Mouse (Mus musculus) MEL (cell line): ENCODE measurements around the gene Pakap. TPM values are rescaled to one million over a fixed set of nuclear protein-coding genes. Genes with fewer than 3 reads are reported as not detected.
A peak's percentile ranks its signal among the peaks of the same experiment; 100 is the strongest.

Experiments
- DNase-seq: peaks from one replicate; pipeline ENCODE4 v3.0.0; 2011; ENCODE audit warnings: low read depth, low spot score
- H3K27ac ChIP-seq: 2 replicates; pipeline ENCODE4 v1.5.1; 2012; ENCODE audit warnings: low read depth, mild to moderate bottlenecking, control low read depth, low read length, moderate library complexity; ENCODE audit not compliant: control insufficient read depth
- H3K27me3 ChIP-seq, 2 experiments: fragments of 150-350 bp in 1 of 2; sonication (generic) in 1 of 2; 2 replicates each; pipeline ENCODE4 v1.6.1; 2012; ENCODE audit warnings: low read length in 2 of 2, mild to moderate bottlenecking in 2 of 2, improper control_type of control experiment in 1 of 2, moderate library complexity in 1 of 2; ENCODE audit not compliant: insufficient read depth in 2 of 2, control insufficient read depth in 1 of 2
- H3K36me3 ChIP-seq, 2 experiments: 2 replicates each; pipeline ENCODE4 v1.6.1; 2012 to 2014; ENCODE audit warnings: low read length in 2 of 2, improper control_type of control experiment in 1 of 2, inconsistent platforms in 1 of 2, mild to moderate bottlenecking in 1 of 2; ENCODE audit not compliant: insufficient read depth in 2 of 2, control insufficient read depth in 1 of 2
- H3K4me1 ChIP-seq, 2 experiments: fragments of 150-350 bp in 1 of 2; sonication (generic) in 1 of 2; 2 replicates each; pipeline ENCODE4 v1.6.1; 2012; ENCODE audit warnings: low read length in 2 of 2, improper control_type of control experiment in 1 of 2, mild to moderate bottlenecking in 1 of 2; ENCODE audit not compliant: insufficient read depth in 2 of 2, control insufficient read depth in 1 of 2
- H3K4me3 ChIP-seq, 2 experiments: fragments of 150-350 bp in 1 of 2; sonication (generic) in 1 of 2; 2 replicates each; pipeline ENCODE4 v1.5.1; 2012; ENCODE audit warnings: low read depth in 2 of 2, low read length in 2 of 2, mild to moderate bottlenecking in 2 of 2, moderate library complexity in 2 of 2, control low read depth in 1 of 2, improper control_type of control experiment in 1 of 2; ENCODE audit not compliant: control insufficient read depth in 1 of 2, insufficient read depth in 1 of 2
- H3K79me2 ChIP-seq: 2 replicates; pipeline ENCODE4 v1.6.1; 2012; ENCODE audit warnings: mild to moderate bottlenecking, low read length, moderate library complexity; ENCODE audit not compliant: control insufficient read depth, poor library complexity, insufficient read depth
- H3K9ac ChIP-seq: 2 replicates; pipeline ENCODE4 v1.6.1; 2012; ENCODE audit warnings: low read depth, mild to moderate bottlenecking, control low read depth, low read length, moderate library complexity; ENCODE audit not compliant: control insufficient read depth, poor library complexity, severe bottlenecking
- H3K9me3 ChIP-seq: fragments of 150-350 bp; sonication (generic); replicated peaks from 2 replicates; pipeline ENCODE4 v1.6.1; 2012; ENCODE audit warnings: mild to moderate bottlenecking, low read length, improper control_type of control experiment, moderate library complexity; ENCODE audit not compliant: insufficient read depth
- BHLHE40 ChIP-seq: IDR thresholded peaks from 2 replicates; pipeline ENCODE4 v1.6.1; 2012; ENCODE audit warnings: low read depth, mild to moderate bottlenecking, inconsistent platforms, low read length, improper control_type of control experiment, borderline replicate concordance
- CHD1 ChIP-seq: IDR thresholded peaks from 2 replicates; pipeline ENCODE4 v1.6.1; 2012; ENCODE audit warnings: low read depth, mild to moderate bottlenecking, inconsistent platforms, low read length, improper control_type of control experiment
- ETS1 ChIP-seq: IDR thresholded peaks from 2 replicates; pipeline ENCODE4 v1.6.1; 2012; ENCODE audit warnings: low read depth, mild to moderate bottlenecking, inconsistent platforms, low read length, improper control_type of control experiment, moderate library complexity
- GATA1 ChIP-seq: IDR thresholded peaks from 2 replicates; pipeline ENCODE4 v1.6.1; 2011; ENCODE audit warnings: low read depth, low read length, improper control_type of control experiment
- JUND ChIP-seq: IDR thresholded peaks from 2 replicates; pipeline ENCODE4 v1.6.1; 2011; ENCODE audit warnings: low read depth, mild to moderate bottlenecking, improper control_type of control experiment, low read length
- MAX ChIP-seq: IDR thresholded peaks from 2 replicates; pipeline ENCODE4 v1.6.1; 2011; ENCODE audit warnings: low read length, improper control_type of control experiment
- MAZ ChIP-seq: IDR thresholded peaks from 2 replicates; pipeline ENCODE4 v1.6.1; 2012; ENCODE audit warnings: low read depth, mild to moderate bottlenecking, inconsistent platforms, low read length, improper control_type of control experiment
- NRF1 ChIP-seq: IDR thresholded peaks from 2 replicates; pipeline ENCODE4 v1.6.1; 2014; ENCODE audit warnings: low read depth, mild to moderate bottlenecking, inconsistent platforms, low read length, improper control_type of control experiment, moderate library complexity; ENCODE audit not compliant: poor library complexity, insufficient read depth, severe bottlenecking
- POLR2AphosphoS2 ChIP-seq: IDR thresholded peaks from 2 replicates; pipeline ENCODE4 v1.6.1; 2011; ENCODE audit warnings: low read length, improper control_type of control experiment
- POLR2AphosphoS5 ChIP-seq: IDR thresholded peaks from 2 replicates; pipeline ENCODE4 v1.6.1; 2012; ENCODE audit warnings: low read depth, borderline replicate concordance, mild to moderate bottlenecking, inconsistent platforms, low read length, moderate library complexity, mixed read lengths
- TCF12 ChIP-seq: IDR thresholded peaks from 2 replicates; pipeline ENCODE4 v1.6.1; 2014; ENCODE audit warnings: low read depth, mild to moderate bottlenecking, inconsistent platforms, low read length, improper control_type of control experiment, moderate library complexity
- USF1 ChIP-seq: IDR thresholded peaks from 2 replicates; pipeline ENCODE4 v1.6.1; 2014; ENCODE audit warnings: low read depth, mild to moderate bottlenecking, inconsistent platforms, low read length, improper control_type of control experiment, moderate library complexity
- ZKSCAN1 ChIP-seq: IDR thresholded peaks from 2 replicates; pipeline ENCODE4 v1.6.1; 2012; ENCODE audit warnings: low read depth, mild to moderate bottlenecking, inconsistent platforms, low read length, improper control_type of control experiment, moderate library complexity
- ZMIZ1 ChIP-seq: IDR thresholded peaks from 2 replicates; pipeline ENCODE4 v1.6.1; 2012; ENCODE audit warnings: low read depth, mild to moderate bottlenecking, inconsistent platforms, low read length, improper control_type of control experiment, moderate library complexity
- polyA plus RNA-seq, 2 experiments: library from polyadenylated mRNA; stranded (reverse) in 1 of 2; unstranded in 1 of 2; fragments of >175 nt in 1 of 2; fragments of >200 nt in 1 of 2; gene quantifications; 2 replicates each; pipeline versions ENCODE4 v1.2.1 to v1.2.4; 2012; ENCODE audit warnings: low replicate concordance in 2 of 2, low read depth in 1 of 2; ENCODE audit not compliant: insufficient read length in 2 of 2, insufficient read depth in 1 of 2, missing spikeins in 1 of 2
- total RNA-seq: library from RNA; depleted of rRNA; stranded (reverse); fragments of 300-350 nt; gene quantifications from 2 replicates; pipeline ENCODE4 v1.2.3, GENCODE M21; 2012

Pakap gene
- total and polyA plus RNA-seq, 3 experiments, result not detected

GRCm38 (mm10) chr4:57770185-57770823 is 202.3 kb downstream of the Pakap start:
- H3K4me1 ChIP-seq, result peaks cover 0 to 12% of the 10 kb centered on the region in 2 experiments; a peak in 3 of 4 replicates
- H3K36me3 ChIP-seq, result peaks cover 0 to 16% of the 10 kb centered on the region in 2 experiments; a peak in 2 of 4 replicates
- TF ChIP-seq ZMIZ1, result no peak
- H3K79me2 ChIP-seq, result no peaks in the 10 kb centered on the region
- no peaks in the 10 kb centered on the region for H3K9me3 ChIP-seq
- DNase-seq, result no peak
- no peak overlapping the region for H3K4me3 ChIP-seq
- H3K9ac ChIP-seq, result no peak overlapping the region
- H3K27ac ChIP-seq, result no peak overlapping the region
- H3K27me3 ChIP-seq, result no peaks in the 10 kb centered on the region

GRCm38 (mm10) chr4:57771558-57772219 is 203.7 kb downstream of the Pakap start:
- Histone ChIP-seq H3K36me3 (peaks cover 0 to 16% of the 10 kb centered on the region in 2 experiments; a peak in 2 of 4 replicates), H3K79me2 (no peaks in the 10 kb centered on the region), H3K9me3 (no peaks in the 10 kb centered on the region), H3K9ac (no peak overlapping the region), H3K27ac (no peak overlapping the region), H3K4me1 (peaks cover 0 to 12% of the 10 kb centered on the region in 2 experiments; a peak in 3 of 4 replicates), H3K4me3 (no peak overlapping the region), H3K27me3 (no peaks in the 10 kb centered on the region)
- DNase-seq, result no peak
- TF ChIP-seq POLR2AphosphoS5, result peak; percentile 60; the same call in 1 of the 2 replicates
- no peak for TF ChIP-seq ZMIZ1
- TF ChIP-seq NRF1, result no peak
- TF ChIP-seq MAZ, result no peak

GRCm38 (mm10) chr4:57772851-57773510 is 205.0 kb downstream of the Pakap start:
- Histone ChIP-seq H3K27me3 (no peaks in the 10 kb centered on the region), H3K9ac (no peak overlapping the region), H3K36me3 (peaks cover 0 to 16% of the 10 kb centered on the region in 2 experiments; a peak in 2 of 4 replicates), H3K27ac (no peak overlapping the region; the same call in 1 of the 2 replicates), H3K79me2 (no peaks in the 10 kb centered on the region), H3K4me1 (peaks cover 0 to 12% of the 10 kb centered on the region in 2 experiments; a peak in 3 of 4 replicates), H3K9me3 (no peaks in the 10 kb centered on the region), H3K4me3 (no peak overlapping the region)
- peak; percentile 74 for DNase-seq
- TF ChIP-seq ETS1, result peak; percentile 60
- no peak for TF ChIP-seq USF1
- TF ChIP-seq TCF12, result peak; percentile 40; the same call in 1 of the 2 replicates
- peak; percentile 70; the same call in 1 of the 2 replicates for TF ChIP-seq GATA1
- TF ChIP-seq MAX, result no peak
- no peak for TF ChIP-seq POLR2AphosphoS2
- TF ChIP-seq BHLHE40, result peak; percentile 32; the same call in 1 of the 2 replicates
- TF ChIP-seq ZKSCAN1, result no peak
- no peak for TF ChIP-seq CHD1
- no peak for TF ChIP-seq ZMIZ1
- TF ChIP-seq JUND, result no peak
